Mouse (Mus musculus): ENCODE results near the gene Pop4. TPM values are rescaled to one million over a fixed set of nuclear protein-coding genes. Genes with fewer than 3 reads are reported as not detected.

Pop4 gene
- polyA plus RNA-seq, 1 experiment from 2014 or later, result 84.2 TPM

DNA sequence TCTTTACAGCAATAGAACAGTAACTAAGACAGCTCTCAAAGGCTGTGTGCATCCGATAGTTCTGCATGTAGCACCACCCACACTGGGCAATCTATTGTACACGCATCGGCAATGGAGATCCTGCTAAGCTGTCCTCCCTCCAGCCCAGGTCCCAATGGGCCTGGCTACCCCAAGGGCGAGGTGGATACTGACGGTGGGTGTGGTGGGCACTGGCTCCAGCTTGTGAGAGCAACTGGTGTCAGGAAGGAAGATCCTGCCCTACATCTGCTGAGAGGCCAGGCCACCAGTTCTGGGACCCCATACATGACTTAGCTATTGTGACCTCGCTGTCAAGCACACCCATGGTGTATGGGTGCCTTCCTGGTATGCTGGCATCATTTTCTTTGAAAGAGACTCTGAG is 55.5 kb downstream of the Pop4 start:
- no peaks in the 10 kb centered on the region for H3K27me3 ChIP-seq (replicated peaks; ENCODE audit: low read depth, poor library complexity, severe bottlenecking)
- H3K27ac ChIP-seq (replicated peaks), result no peak overlapping the region
- H3K36me3 ChIP-seq (replicated peaks), result peaks cover 7% of the 10 kb centered on the region
- peaks cover 9% of the 10 kb centered on the region; the same call in 1 of the 2 replicates for H3K4me1 ChIP-seq
- no peaks in the 10 kb centered on the region for H3K9me3 ChIP-seq
- H3K4me3 ChIP-seq, result no peak overlapping the region
- DNase-seq (ENCODE audit: low spot score), result no peak
- 84% methylated on average over 6 of the region's 6 CpGs for WGBS

- Histone ChIP-seq H3K4me3 (no peak overlapping the region), H3K9me3 (no peaks in the 10 kb centered on the region), H3K36me3 (replicated peaks) (0 out of 2 replicates have a peak, but pooled peaks cover 4% of the 10 kb centered on the region), H3K27me3 (replicated peaks; ENCODE audit: low read depth, poor library complexity, severe bottlenecking) (no peaks in the 10 kb centered on the region), H3K4me1 (peaks cover 9% of the 10 kb centered on the region; the same call in 1 of the 2 replicates), H3K27ac (replicated peaks) (no peak overlapping the region)
- WGBS, result 78% methylated on average over 7 of the region's 7 CpGs
- DNase-seq (ENCODE audit: low spot score), result no peak
Observed at GRCm38 (mm10) chr7:38215281-38215680, 55.9 kb downstream of the Pop4 start.

- no peak for DNase-seq (ENCODE audit: low spot score)
- Histone ChIP-seq H3K27me3 (replicated peaks; ENCODE audit: low read depth, poor library complexity, severe bottlenecking) (no peaks in the 10 kb centered on the region), H3K4me1 (peaks cover 11% of the 10 kb centered on the region), H3K4me3 (no peak overlapping the region), H3K36me3 (replicated peaks) (no peaks in the 10 kb centered on the region), H3K9me3 (no peaks in the 10 kb centered on the region), H3K27ac (replicated peaks) (no peak overlapping the region)
- WGBS, result 61% methylated on average over 5 of the region's 5 CpGs
Observed at GRCm38 (mm10) chr7:38214473-38215214, 56.6 kb downstream of the Pop4 start.

- 56% methylated on average over 3 of the region's 3 CpGs for WGBS
Observed at GRCm38 (mm10) chr7:38212651-38213062, 58.6 kb downstream of the Pop4 start.

More at GRCm38 (mm10) chr7:38212651-38213062, 58.6 kb downstream of the Pop4 start:
- Histone ChIP-seq H3K4me1 (peaks cover 18% of the 10 kb centered on the region), H3K9me3 (no peaks in the 10 kb centered on the region), H3K36me3 (replicated peaks) (no peaks in the 10 kb centered on the region), H3K27ac (replicated peaks) (no peak overlapping the region), H3K4me3 (no peak overlapping the region), H3K27me3 (replicated peaks; ENCODE audit: low read depth, poor library complexity, severe bottlenecking) (no peaks in the 10 kb centered on the region)
- no peak for DNase-seq (ENCODE audit: low spot score)

Other genes starting within 250 kb of the Pop4 start
- 48.3 and 49.0 TPM in 2 replicates for gene Uri1, start 247.9 kb downstream of the Pop4 start, polyA plus RNA-seq (2016; fragmentation: Nextera tagmentation; extraction: Ambion mirVana)
- 130 and 134 TPM in 2 replicates for gene Ccne1, start 163.9 kb downstream of the Pop4 start, polyA plus RNA-seq (2016; fragmentation: Nextera tagmentation; extraction: Ambion mirVana)
- 15.5 and 17.4 TPM in 2 replicates for gene 1600014C10Rik, start 88.2 kb downstream of the Pop4 start, polyA plus RNA-seq (2016; fragmentation: Nextera tagmentation; extraction: Ambion mirVana)
- gene Plekhf1, start 43.4 kb downstream of the Pop4 start, polyA plus RNA-seq (2016; fragmentation: Nextera tagmentation; extraction: Ambion mirVana), result 3.0 and 3.3 TPM in 2 replicates

All from embryonic facial prominence, embryonic 10.5 days (tissue).